Mouse (Mus musculus): ENCODE results near the gene Rpn1.

- TF ChIP-seq CTCF (IDR thresholded peaks at IDR 0.05; ENCODE audit: control insufficient read depth, insufficient read depth, insufficient read length) (no peak), FOSL1 (IDR thresholded peaks at IDR 0.05; ENCODE audit: insufficient read depth, low read length, poor library complexity, severe bottlenecking) (no peak), MAX (IDR thresholded peaks at IDR 0.05) (no peak), USF1 (IDR thresholded peaks at IDR 0.05; ENCODE audit: low read depth) (no peak), MYOD1 (IDR thresholded peaks at IDR 0.05; ENCODE audit: control insufficient read depth, insufficient read length, low read depth) (no peak)
Measured at GRCm38 (mm10) chr6:88114414-88114813, 30.1 kb downstream of the Rpn1 start.
